Mouse (Mus musculus) kidney, adult 2 months (tissue): ENCODE results near the gene Gadd45b. TPM values are rescaled to one million over a fixed set of nuclear protein-coding genes. Genes with fewer than 3 reads are reported as not detected.
A peak's percentile ranks its signal among the peaks of the same experiment; 100 is the strongest.

ENCODE experiments used
- DNase-seq: peaks from one replicate; pipeline ENCODE4 v3.0.0; 2021
- H3K27ac ChIP-seq: fragments of 200-500 bp; 2 replicates; pipeline ENCODE4 v1.5.1; 2012; ENCODE audit warnings: low read depth, low read length, control low read depth, inconsistent platforms; ENCODE audit not compliant: insufficient read depth
- H3K27me3 ChIP-seq: fragments of 200-500 bp; replicated peaks from 2 replicates; pipeline ENCODE4 v1.6.1; 2012; ENCODE audit warnings: mild to moderate bottlenecking, moderate library complexity, low read length, inconsistent platforms; ENCODE audit not compliant: control insufficient read depth, insufficient read depth
- H3K36me3 ChIP-seq: fragments of 200-500 bp; 2 replicates; pipeline ENCODE4 v1.6.1; 2012; ENCODE audit warnings: mild to moderate bottlenecking, moderate library complexity, low read length, inconsistent platforms; ENCODE audit not compliant: control insufficient read depth, insufficient read depth
- H3K4me1 ChIP-seq: fragments of 200-500 bp; 2 replicates; pipeline ENCODE4 v1.6.1; 2011; ENCODE audit warnings: low read length; ENCODE audit not compliant: control insufficient read depth, insufficient read depth
- H3K4me3 ChIP-seq: fragments of 200-500 bp; 2 replicates; pipeline ENCODE4 v1.5.1; 2011; ENCODE audit warnings: mild to moderate bottlenecking, low read depth, low read length, control low read depth; ENCODE audit not compliant: insufficient read depth
- CTCF ChIP-seq: fragments of 200-500 bp; conservative IDR thresholded peaks from 2 replicates; pipeline ENCODE4 v1.5.1; 2011; ENCODE audit warnings: low read depth, mild to moderate bottlenecking, control low read depth, low read length, moderate library complexity, mixed read lengths; ENCODE audit not compliant: insufficient read depth, insufficient read length
- POLR2A ChIP-seq: fragments of 200-500 bp; IDR thresholded peaks from one replicate; pipeline ENCODE4 v1.6.1; 2011; ENCODE audit warnings: low read depth, low read length, control low read depth
- WGBS: fragments of 180-500 bp; shearing (Covaris S2); methylation state at CpG from one replicate; pipeline ENCODE4 v1.1.7; 2018; 5-methylcytosine and 5-hydroxymethylcytosine counted together
- polyA plus RNA-seq: library from polyadenylated mRNA; depleted of rRNA; stranded (reverse); fragments of >200 nt; gene quantifications from 2 replicates; pipeline ENCODE4 v1.2.3, GENCODE M21; 2012

The Gadd45b gene
- polyA plus RNA-seq, 1 experiment, result 11.3 TPM

DNA sequence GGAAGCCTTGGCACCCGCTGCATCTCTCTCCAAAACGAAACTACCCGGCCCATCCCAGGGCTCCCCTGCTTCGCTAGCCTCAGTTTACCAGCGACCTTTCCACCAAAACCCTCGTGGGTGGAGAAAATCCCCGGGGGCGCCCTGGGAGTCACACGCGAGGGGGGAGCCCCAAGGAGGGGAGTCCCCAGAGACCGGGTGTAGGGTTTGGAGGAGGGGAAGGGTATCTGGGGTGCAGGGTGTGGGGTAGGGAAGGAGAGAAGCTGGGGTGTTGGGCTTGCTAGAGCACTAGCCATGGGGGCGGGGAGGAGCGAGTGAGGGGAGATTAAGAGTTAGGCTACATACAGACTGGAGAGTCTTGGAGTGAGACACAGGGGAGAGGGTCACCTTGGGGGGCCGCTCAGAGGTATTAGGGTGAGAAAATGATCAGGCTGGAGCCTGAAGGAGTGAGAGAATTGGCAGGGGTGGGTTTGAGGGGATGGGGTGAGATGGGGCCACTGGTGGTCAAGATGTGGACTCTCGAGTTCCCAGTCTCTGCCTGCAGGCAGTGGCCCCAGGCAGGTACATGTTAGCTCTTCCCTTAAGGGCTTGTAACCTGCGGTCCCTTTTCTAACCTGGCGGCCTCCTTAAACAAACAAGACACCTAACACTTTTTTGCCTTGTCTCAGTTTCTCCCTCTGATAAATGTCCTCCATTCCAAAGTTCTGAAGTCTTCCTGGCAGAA, 3.0 kb downstream of the Gadd45b start:
- Histone ChIP-seq H3K4me1 (peaks cover 8% of the 10 kb centered on the region; the same call in 1 of the 2 replicates), H3K27ac (no peak overlapping the region), H3K27me3 (no peaks in the 10 kb centered on the region), H3K36me3 (no peaks in the 10 kb centered on the region), H3K4me3 (no peak overlapping the region)
- WGBS, result 16% methylated on average over 17 of the region's 17 CpGs
- no peak for DNase-seq
- TF ChIP-seq CTCF, result no peak
- TF ChIP-seq POLR2A, result no peak

DNA sequence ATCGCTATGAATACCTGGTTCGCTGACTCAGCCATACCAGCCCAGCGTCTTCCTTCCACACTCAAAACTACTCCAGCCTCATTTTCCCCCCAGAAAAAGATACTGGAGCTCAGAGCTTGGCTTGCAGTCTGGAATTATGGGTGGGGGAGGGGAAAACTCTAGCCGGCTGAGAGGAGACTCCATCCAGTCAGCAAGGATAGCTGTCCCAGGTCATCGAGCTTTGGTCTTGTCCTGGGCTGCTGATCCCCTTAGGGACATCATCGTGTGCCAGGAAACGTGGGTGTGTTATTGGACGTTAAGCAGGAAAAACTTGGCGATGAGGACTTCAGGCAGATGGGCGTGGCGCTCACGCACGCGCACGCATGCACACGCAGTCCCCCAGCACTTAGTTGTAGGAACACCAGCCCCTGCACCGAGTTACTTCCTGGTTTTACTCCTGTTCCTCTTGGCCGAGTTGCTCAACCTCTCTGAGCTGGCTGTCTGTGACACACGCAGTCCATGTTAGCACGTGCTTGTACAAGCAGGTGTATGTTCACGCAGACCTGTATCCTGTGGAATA, 3.6 kb downstream of the Gadd45b start:
- no peak for DNase-seq
- Histone ChIP-seq H3K27me3 (no peaks in the 10 kb centered on the region), H3K27ac (no peak overlapping the region), H3K36me3 (no peaks in the 10 kb centered on the region), H3K4me1 (peaks cover 8% of the 10 kb centered on the region; the same call in 1 of the 2 replicates), H3K4me3 (no peak overlapping the region)
- WGBS, result 10% methylated on average over 21 of the region's 21 CpGs
- TF ChIP-seq POLR2A (no peak), CTCF (no peak)

DNA sequence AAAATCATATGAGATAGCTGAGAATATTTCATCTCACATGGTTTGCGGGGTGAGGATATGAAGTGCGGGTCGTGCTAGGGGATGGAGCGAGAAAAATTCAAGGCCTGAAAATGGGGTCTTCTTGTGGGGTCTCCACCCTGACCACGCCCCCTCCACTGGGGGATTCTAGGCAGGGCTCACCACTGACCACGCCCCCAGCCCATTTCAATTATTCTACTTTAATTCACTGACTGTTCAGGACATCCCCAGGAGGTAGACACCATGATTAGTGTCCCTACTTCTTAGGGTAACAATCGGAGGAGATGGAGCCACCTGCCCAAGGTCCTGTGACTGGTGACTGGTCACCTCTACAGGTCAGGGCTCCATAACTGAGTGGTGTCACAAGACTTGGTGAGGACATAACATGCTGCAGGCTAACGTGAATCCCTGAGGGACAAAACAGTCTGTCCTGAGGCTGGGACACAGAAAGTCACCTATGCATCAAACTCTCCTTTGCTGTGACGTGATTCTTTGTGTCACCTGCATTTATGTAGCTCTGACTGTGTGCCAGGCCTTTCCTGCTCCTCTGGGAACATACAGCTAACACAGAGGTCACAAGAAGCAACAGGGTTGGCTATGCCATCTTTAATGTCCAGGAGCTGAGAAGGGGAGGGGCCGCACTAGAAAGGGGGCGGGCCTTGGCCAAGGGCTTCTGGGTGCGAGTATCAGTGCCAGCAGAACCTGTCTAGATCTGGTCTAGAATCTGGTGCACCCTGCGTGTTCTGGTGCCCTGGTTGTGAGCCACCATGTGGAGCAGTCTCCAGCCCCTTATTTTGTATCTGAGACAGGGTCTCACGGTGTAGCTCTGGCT, 4.5 kb downstream of the Gadd45b start:
- H3K4me1 ChIP-seq, result peaks cover 5% of the 10 kb centered on the region; the same call in 1 of the 2 replicates
- WGBS, result 66% methylated on average over 14 of the region's 14 CpGs
- no peaks in the 10 kb centered on the region for H3K36me3 ChIP-seq
- H3K27ac ChIP-seq, result no peak overlapping the region
- DNase-seq, result no peak
- H3K4me3 ChIP-seq, result no peak overlapping the region
- TF ChIP-seq CTCF, result no peak
- no peak for TF ChIP-seq POLR2A
- no peaks in the 10 kb centered on the region for H3K27me3 ChIP-seq

DNA sequence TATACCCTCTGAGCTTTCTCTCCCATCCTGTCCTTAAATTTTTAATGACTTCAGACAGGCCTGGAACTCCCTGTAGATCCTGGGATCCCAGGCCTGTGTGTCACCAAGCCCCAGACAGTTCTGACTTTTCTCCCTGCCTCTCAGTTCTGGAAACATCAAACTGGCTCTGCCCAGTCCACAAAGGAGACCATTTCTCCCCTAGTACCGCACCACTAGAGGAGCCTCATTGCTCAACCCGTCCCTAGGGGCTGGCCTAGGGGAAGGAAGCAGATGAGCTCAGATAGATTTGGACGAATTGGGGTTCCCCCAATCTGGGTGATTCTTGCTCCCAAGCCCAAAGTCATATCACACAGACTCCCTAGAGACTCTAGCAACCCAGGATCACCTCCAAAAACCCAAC, 5.4 kb downstream of the Gadd45b start:
- TF ChIP-seq CTCF, result no peak
- Histone ChIP-seq H3K27me3 (no peaks in the 10 kb centered on the region), H3K36me3 (no peaks in the 10 kb centered on the region), H3K4me3 (no peak overlapping the region), H3K27ac (no peak overlapping the region), H3K4me1 (peaks cover 11% of the 10 kb centered on the region)
- no peak for DNase-seq
- WGBS, result 50% methylated on average over 3 of the region's 3 CpGs

DNA sequence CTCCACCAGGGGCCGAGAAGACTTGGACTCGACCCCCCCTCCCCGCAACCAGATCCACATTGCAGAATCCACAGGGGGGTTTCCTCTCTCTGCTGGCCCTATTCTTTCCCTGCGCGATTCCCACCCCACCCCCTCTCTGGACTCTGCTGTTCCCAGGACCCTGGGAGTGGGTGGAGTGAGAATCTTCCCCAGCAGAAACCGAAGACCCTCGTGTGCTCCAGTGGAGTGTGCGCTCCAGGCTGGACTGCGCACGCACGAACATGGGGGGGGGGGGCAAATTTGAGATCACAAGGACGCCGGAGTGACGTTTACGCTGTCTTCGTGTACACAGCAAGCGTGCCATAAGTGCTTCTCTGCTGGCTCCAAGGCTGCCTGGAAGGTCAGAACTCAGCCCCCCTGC, 5.8 kb downstream of the Gadd45b start:
- H3K27me3 ChIP-seq, result no peaks in the 10 kb centered on the region
- H3K4me3 ChIP-seq, result no peak overlapping the region
- 20% methylated on average over 17 of the region's 17 CpGs for WGBS
- no peak overlapping the region for H3K27ac ChIP-seq
- TF ChIP-seq POLR2A (no peak), CTCF (no peak)
- H3K4me1 ChIP-seq, result peaks cover 15% of the 10 kb centered on the region
- DNase-seq, result no peak
- H3K36me3 ChIP-seq, result no peaks in the 10 kb centered on the region

DNA sequence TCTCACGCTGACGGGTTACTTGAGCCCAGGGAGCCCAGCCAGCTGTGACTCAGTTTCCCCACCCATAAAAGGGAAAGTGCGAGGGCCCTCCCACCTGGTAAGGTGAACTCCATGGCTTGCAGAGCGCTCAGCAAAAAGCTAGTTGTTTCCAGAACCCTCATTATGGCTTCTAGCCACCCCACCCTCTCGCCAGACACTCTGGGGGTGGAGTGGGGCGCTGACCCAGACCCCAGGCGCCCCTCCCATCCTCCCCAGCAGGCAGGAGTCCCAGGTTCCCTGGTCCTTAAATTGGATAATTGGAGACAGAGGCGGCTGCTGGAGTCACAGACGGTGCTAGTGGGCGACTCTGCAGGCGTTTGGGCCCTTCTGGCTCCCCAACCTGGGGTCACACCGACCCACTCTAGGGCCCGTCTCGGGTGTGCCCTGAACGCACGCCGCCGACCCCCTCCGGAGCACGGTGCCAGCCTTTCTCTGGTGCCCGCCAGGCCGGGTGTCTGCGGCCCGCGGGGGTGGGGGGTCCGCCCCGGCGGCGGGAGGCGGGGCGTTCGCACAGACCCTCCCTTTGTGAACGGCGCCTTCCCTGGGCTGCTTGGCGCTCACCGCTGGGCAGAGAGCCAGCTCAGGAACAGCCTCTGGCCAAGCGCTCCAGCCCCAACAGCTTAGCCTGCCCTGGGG, 6.4 kb downstream of the Gadd45b start:
- Histone ChIP-seq H3K36me3 (no peaks in the 10 kb centered on the region), H3K27ac (no peak overlapping the region), H3K4me3 (no peak overlapping the region), H3K27me3 (no peaks in the 10 kb centered on the region), H3K4me1 (peaks cover 20% of the 10 kb centered on the region)
- WGBS, result 4% methylated on average over 37 of the region's 37 CpGs
- TF ChIP-seq CTCF (no peak), POLR2A (no peak)
- peak; percentile 84 for DNase-seq
